Mouse (Mus musculus) heart, adult 8-10 months (tissue): ENCODE results near the gene Xpnpep3. TPM values are rescaled to one million over a fixed set of nuclear protein-coding genes. Genes with fewer than 3 reads are reported as not detected.

Experiments
- DNase-seq: peaks from one replicate; pipeline ENCODE4 v3.0.0; 2022; ENCODE audit warnings: low spot score
- total RNA-seq, 4 experiments: library from RNA; stranded (reverse); gene quantifications; 2 replicates each; pipeline ENCODE4 v1.2.4; 2022

Xpnpep3 gene
- 10 to 100 TPM; 10.6 to 13.1 (median 12.0) TPM for total RNA-seq

DNA sequence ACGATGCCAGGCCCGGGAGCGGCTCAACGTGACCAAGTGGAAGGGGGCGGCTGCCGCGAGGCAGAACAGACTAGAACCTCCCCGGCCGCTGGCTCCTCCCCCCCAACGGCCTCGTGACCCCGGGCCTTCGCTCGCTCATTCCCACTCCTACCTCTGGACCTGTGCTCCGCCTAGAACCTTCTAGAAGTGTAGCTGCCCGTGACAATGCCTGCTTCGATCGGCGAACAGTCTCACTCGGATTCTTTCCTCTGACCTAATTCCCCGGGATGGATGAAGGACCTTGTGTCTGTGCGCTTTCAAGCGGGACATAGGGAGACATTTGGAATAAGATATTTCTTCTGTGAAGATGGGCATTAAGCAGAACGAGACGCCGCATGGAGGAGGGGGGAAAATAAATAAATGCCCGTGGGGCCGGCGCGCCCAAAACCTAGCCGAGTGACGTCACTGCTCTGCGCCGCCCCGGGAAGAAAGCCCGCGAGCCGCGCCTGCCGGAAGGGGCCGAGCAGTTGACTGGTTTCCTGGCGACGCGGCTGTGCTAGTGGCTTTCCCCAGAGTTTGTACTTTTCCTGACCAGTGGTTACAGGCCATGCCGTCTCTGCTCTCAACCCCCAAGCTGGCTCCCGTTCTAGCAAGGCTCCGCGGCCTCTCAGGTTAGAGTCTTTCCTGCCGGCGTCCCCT, at the start of gene Xpnpep3, which contains the start of gene St13:
Gene Xpnpep3 (plus strand): TSS at position 501 of the 678 bp plus-strand sequence.
Gene St13 (minus strand): TSS at position 440 of the 678 bp plus-strand sequence.
- peak; percentile 98 for DNase-seq

DNA sequence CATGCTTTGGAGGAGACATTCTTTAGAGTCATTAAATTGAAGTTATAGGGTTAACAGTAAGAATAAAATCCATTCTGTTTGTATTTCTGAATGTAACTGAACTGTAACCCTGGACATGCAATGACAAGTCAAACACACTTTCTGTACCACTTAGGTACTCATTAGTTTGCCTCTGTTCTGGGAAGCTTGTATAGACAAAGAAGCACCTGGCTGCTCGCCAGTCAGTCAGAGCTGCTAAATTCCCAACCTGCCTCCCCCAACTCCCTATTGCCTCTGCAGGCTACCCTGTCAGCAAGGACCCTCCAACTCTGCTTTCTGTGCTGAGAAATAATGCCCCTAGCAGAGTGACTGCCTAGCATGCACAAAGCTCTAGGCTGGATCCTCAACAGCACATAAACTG, 49.5 kb upstream of the Xpnpep3 start:
- no peak for DNase-seq

- DNase-seq, result no peak
Observed at GRCm38 (mm10) chr15:81352638-81353037, 47.3 kb upstream of the Xpnpep3 start.

GRCm38 (mm10) chr15:81355146-81355761, 44.7 kb upstream of the Xpnpep3 start:
- peak; percentile 19 for DNase-seq

DNA sequence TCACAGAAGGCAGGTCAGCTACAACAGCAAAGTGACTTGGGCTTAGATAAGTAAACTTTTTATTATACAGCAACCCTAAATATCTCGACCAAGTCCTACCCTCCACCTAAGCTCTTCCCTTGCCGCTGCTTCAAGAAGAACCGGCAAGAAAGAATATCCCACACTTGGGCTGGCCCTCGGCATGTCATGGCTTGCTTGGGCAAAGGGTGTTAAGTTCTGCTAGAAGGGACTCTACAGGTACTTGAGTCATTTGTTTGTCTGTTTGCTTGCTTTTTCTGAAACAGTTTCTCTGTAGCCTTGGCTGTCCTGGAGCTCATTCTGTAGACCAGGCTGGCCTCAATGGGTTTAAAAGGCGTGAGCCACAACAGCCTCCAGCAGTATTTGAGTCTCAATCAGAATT, 43.0 kb upstream of the Xpnpep3 start:
- no peak for DNase-seq

GRCm38 (mm10) chr15:81358943-81359342, 41.0 kb upstream of the Xpnpep3 start:
- DNase-seq, result no peak

- DNase-seq, result no peak
Observed at GRCm38 (mm10) chr15:81359421-81359820, 40.5 kb upstream of the Xpnpep3 start.

DNA sequence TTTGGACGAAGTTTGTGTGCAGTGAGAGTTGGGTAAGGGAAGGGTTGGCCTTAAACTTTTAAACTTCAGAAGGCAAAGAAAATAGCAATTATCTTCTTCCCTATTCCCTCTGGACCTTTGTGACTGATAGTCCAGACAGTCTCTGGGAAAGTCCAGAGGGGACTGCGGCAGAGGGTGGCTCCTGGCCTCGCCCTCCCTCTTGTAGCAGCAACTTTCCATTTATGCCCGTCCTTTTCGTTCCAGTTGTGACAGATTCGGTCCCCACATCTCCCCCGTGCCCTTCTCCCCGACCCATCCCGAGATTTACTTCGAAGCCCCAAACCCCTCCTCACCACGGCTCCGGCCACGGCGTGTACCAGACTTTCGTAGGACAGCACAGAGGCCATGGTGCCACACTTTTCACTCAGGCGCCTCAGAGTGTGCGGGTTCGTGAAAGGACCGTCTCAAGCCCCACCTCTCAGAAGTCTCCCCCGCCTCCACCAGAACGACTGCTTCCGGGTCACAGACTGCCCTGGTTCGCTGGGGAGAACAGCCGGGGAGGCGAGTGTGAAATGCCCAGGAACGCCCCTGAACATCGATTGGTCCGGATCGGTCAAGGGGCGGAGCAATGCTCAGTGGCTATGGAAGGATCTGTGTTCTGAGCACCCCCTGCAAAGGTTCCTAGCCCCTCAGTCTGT, 39.5 kb upstream of the Xpnpep3 start, which contains the start of gene Slc25a17:
Gene Slc25a17 (minus strand): TSS at position 468 of the 677 bp plus-strand sequence.
- DNase-seq, result peak; percentile 97

DNA sequence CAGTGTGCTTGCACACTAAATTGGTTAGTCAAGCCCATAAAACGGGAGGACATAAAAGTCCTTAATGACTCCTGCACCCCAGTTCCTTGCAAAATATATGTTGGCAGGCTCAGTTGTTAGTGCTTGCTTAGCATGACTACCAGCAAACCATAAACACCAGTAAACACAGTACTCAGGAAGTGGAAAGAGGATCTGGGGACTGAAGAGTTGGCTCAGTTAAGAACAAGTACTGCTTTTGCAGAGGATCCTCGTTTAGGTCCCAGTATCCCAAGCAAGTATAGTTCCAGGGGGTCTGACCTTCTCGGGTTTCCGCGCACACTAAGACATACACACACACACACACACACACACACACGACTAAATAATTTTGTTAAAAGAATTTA, 38.9 kb upstream of the Xpnpep3 start:
- no peak for DNase-seq

DNA sequence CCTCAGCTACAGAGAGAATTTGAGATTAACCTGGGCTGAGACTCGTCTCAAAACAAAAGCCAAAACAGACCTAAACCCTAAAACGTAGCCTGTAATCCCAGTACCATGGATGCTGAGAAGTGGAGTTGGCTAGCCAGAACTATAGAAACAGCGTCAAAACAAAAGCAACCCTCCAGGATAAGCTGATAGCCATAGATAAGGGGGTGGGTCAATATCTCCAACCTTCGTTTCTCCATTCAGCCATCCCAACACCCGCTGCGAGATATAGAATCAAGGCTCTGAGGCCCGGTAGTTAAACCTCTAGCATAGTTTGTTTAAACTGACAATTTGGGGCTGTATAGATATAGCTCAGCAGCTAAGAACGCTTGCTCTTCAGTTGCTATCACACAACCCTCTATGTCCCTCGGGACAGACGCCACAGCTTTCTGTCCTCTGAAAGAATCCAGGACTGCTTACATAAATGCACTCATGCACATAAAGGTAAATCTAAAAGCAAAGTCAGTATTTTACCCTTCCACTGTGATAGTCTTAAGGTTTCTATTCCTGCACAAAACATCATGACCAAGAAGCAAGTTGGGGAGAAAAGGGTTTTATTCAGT, 38.4 kb upstream of the Xpnpep3 start:
- no peak for DNase-seq

DNA sequence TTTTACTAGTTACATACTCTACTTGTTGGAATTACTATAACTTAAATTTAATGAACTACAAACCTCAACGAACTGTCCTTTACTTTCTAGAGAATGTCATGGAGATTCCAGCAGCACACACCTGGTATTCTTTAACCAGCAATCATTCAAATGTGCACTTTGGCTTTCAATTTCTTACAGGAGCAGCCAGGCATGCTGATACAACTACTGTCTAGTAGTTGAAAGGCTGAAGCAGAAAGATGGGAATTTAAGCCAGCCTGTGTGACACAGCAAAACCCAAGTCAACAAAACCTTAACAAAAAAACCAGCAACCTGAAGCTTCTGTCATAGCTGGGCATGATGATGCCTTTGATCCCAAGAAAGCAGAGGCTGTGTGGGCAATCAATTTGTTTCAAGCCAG, 37.4 kb upstream of the Xpnpep3 start:
- DNase-seq, result no peak

- DNase-seq, result no peak
Observed at GRCm38 (mm10) chr15:81364271-81364670, 35.7 kb upstream of the Xpnpep3 start.

DNA sequence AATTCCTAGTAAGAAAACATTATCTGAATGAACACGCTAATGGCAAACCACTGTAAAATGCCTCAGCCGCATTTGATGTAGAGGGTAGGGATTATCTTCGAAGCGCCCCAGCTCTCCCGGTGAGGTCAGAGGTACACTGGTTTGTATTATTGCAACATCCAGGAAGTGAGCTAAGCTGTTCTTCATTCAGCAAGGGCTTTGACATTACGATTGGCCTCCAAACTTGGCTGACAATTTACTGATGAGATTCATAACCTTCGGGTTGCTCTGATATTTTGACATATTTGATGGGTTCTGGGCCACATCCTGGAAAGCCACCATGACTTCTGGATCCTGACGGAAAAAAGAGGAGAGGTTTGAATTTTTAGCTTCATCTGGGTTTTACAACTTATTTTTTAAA, 34.7 kb upstream of the Xpnpep3 start:
- no peak for DNase-seq

- no peak for DNase-seq
Observed at GRCm38 (mm10) chr15:81366241-81366640, 33.7 kb upstream of the Xpnpep3 start.

DNA sequence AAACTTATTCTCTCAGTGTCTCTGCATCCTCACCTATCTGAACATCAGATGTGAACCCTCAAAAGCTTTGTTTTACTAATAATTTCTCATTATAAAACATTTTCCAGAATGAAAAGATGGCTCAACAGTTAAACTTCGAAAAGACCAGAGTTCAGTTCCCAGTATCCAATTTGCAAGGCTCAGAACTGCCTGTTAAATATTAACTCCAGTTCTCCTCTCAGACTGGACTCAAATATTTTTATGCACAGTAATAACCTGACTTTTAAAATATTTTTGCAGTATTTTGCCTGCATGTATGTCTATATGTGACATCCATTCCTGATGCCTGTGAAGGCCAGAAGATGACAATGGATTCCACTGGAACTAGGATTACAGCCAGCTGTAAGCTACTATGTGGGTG, 31.3 kb upstream of the Xpnpep3 start:
- DNase-seq, result no peak

- DNase-seq, result no peak
Observed at GRCm38 (mm10) chr15:81370356-81370755, 29.6 kb upstream of the Xpnpep3 start.

DNA sequence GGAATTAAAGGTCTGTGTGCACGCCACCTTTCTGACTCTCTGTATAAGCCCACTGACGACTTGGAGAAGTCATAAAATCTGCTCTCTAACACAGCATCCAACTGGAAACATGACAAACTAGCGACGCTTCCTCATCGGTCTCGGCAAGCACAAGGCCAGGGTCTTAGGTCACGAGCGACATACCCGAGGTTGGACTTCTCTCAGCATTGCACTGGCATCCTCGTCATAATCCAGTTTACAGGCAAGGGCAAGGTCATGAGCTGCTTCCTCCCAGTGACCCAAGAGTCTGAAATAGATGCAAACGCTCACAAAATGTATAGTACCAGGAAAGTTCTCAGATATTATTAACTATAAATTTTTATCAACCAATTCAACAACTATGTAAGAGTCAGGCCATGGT, 25.3 kb upstream of the Xpnpep3 start:
- no peak for DNase-seq

DNA sequence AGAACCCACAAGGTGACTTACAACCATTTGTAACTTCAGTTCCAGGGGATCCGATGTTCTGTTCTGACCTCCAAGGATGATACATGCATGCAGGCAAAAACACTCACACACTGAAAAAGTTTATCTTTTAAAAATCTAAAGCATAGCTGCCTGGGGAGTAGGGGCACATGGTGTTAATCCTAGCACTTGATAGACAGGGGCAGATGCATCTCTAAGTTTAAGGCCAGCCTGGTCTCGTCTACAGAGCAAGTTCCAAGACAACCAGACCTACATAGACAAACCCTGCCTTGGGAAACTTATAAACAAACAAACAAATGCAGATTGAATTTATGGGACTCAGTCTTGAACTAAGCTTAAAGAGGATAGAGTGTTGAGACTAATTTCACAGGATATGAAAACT, 21.1 kb upstream of the Xpnpep3 start:
- no peak for DNase-seq

- DNase-seq, result no peak
Observed at GRCm38 (mm10) chr15:81386327-81386726, 13.6 kb upstream of the Xpnpep3 start.

GRCm38 (mm10) chr15:81392997-81393396, 6.9 kb upstream of the Xpnpep3 start:
- DNase-seq, result peak; percentile 27

DNA sequence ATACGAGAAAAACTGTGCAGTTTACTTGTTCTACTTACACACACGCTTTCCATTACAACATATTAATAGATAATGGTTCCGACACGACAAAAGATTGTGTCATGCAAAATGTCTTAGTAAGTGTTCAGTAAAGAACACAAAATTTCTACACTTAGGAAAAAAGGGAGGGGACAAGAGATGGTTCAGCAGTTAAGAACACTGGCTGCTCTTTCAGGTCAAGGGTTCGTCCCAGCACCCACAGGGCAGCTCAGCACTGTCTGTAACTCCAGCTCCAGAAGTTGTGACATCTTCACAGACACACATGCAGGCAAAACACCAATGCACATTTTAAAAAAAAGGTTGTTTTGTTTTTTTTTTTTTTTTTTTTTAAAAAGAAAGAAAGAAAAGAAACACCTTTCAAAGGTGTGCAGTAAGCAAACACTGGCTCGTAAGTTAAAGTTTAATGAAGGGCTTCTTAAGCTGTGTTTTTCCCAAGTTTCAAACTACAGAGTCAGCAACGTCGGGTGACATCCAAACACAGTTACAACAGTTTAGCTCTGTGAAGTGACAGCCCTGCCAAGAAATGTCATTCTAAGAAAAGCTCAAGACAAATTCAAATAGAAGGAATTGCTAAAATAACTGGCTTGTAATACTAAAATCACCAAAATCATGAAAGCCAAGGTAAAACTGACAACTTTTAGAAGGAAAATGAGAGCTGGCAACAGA, 5.6 kb upstream of the Xpnpep3 start:
- DNase-seq, result no peak

- no peak for DNase-seq
Observed at GRCm38 (mm10) chr15:81398189-81398588, 1.7 kb upstream of the Xpnpep3 start.
